Mouse (Mus musculus) bone marrow, adult 2 months (tissue): Measurements from ENCODE around the gene Fcrlb.

Experiments used
- CTCF ChIP-seq: fragments of 200-500 bp; IDR thresholded peaks from 2 replicates; pipeline ENCODE4 v1.5.1; 2011; ENCODE audit warnings: low read length, control low read depth; ENCODE audit not compliant: control insufficient read depth, insufficient read depth
- POLR2A ChIP-seq: fragments of 200-500 bp; IDR thresholded peaks from 2 replicates; pipeline ENCODE4 v1.6.1; 2011; ENCODE audit warnings: low read depth, mild to moderate bottlenecking, control low read depth, low read length, borderline replicate concordance; ENCODE audit not compliant: control insufficient read depth

- TF ChIP-seq CTCF (peak; percentile 81), POLR2A (no peak)
These were observed 11.1 kb downstream of the Fcrlb start for GRCm38 (mm10) chr1:170901536-170902238.
